Mouse (Mus musculus) intestine, postnatal 0 days (tissue): Measurements from ENCODE around the gene 1110002E22Rik. TPM values are rescaled to one million over a fixed set of nuclear protein-coding genes. Genes with fewer than 3 reads are reported as not detected.

ENCODE experiments used
- ATAC-seq: fragments of 200-750 bp; cut with Nextera tagmentation; 2 replicates; pipeline ENCODE4 v1.8.0; 2017; ENCODE audit warnings: mild to moderate bottlenecking, moderate TSS enrichment, moderate library complexity
- H3K27ac ChIP-seq: fragments of 300-500 bp; sonication (generic); 2 replicates; pipeline ENCODE4 v1.5.1; 2014; ENCODE audit warnings: mild to moderate bottlenecking, low read depth, low read length, moderate library complexity
- H3K27me3 ChIP-seq: fragments of 300-500 bp; sonication (generic); replicated peaks from 2 replicates; pipeline ENCODE4 v1.6.1; 2014; ENCODE audit warnings: low read length, mixed read lengths; ENCODE audit not compliant: control insufficient read depth, insufficient read depth
- H3K36me3 ChIP-seq: fragments of 300-500 bp; sonication (generic); 2 replicates; pipeline ENCODE4 v1.6.1; 2014; ENCODE audit warnings: mild to moderate bottlenecking, moderate library complexity; ENCODE audit not compliant: control insufficient read depth, insufficient read depth
- H3K4me1 ChIP-seq: fragments of 300-500 bp; sonication (generic); replicated peaks from 2 replicates; pipeline ENCODE4 v1.6.1; 2014; ENCODE audit warnings: antibody characterized with exemption, low read length, mixed read lengths; ENCODE audit not compliant: control insufficient read depth, insufficient read depth
- H3K4me2 ChIP-seq: fragments of 300-500 bp; sonication (generic); replicated peaks from 2 replicates; pipeline ENCODE4 v1.6.1; 2014; ENCODE audit warnings: low read depth, mild to moderate bottlenecking, moderate library complexity
- H3K4me3 ChIP-seq: fragments of 300-500 bp; sonication (generic); 2 replicates; pipeline ENCODE4 v1.5.1; 2014; ENCODE audit warnings: low read depth, low read length
- H3K9ac ChIP-seq: fragments of 300-500 bp; sonication (generic); 2 replicates; pipeline ENCODE4 v1.6.1; 2014; ENCODE audit warnings: mild to moderate bottlenecking, low read depth, low read length
- H3K9me3 ChIP-seq: fragments of 300-500 bp; sonication (generic); 2 replicates; pipeline ENCODE4 v1.6.1; 2016; ENCODE audit warnings: mixed run types; ENCODE audit not compliant: control insufficient read depth
- CTCF ChIP-seq: sonication (generic); IDR thresholded peaks from 2 replicates; pipeline ENCODE4 v1.5.1; 2016; ENCODE audit warnings: low read depth, mild to moderate bottlenecking, control low read depth, antibody characterized with exemption, moderate library complexity
- WGBS: fragments of 180-500 bp; shearing (Covaris S2); extraction: QIAGEN DNeasy Blood & Tissue Kit; methylation state at CpG from one replicate; pipeline ENCODE4 v1.1.7; 2014; 5-methylcytosine and 5-hydroxymethylcytosine counted together
- polyA plus RNA-seq: library from polyadenylated mRNA; unstranded; fragments of >200 nt; fragmentation: Nextera tagmentation; extraction: Ambion mirVana; gene quantifications from 2 replicates; pipeline ENCODE4 v1.2.1, GENCODE M21; 2015

1110002E22Rik gene
- polyA plus RNA-seq, 1 experiment from 2014 or later = 0.07 TPM

- Histone ChIP-seq H3K27ac (no peak overlapping the region), H3K4me2 (no peak overlapping the region), H3K4me1 (peaks cover 5% of the 10 kb centered on the region; the same call in 1 of the 2 replicates), H3K4me3 (no peak overlapping the region), H3K9me3 (no peaks in the 10 kb centered on the region), H3K9ac (no peak overlapping the region), H3K27me3 (no peaks in the 10 kb centered on the region), H3K36me3 (no peaks in the 10 kb centered on the region)
- no peak for TF ChIP-seq CTCF
- ATAC-seq = no peak
- WGBS = 88% methylated on average over 5 of the region's 5 CpGs
Measured at GRCm38 (mm10) chr3:138029351-138029750, 35.5 kb upstream of the 1110002E22Rik start.

DNA sequence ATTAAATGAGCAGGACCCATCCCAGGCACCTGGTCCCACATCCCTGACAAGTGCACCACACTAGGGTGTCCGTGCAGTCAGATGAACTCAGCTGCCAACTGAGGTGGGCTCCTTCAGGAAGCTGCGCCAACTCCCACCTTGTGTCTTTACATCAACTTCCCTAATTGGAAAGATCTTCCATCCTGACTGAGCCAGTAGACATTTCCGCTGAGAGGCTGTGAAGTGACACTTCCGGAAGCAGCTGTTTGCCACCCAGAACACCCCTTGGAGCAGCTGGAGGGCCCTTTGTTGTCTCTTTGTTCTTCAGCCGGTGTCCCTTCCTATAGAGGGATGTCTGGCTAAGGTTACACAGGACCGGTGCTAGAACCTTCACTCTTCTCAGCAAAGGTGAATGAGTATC lies 34.3 kb upstream of the 1110002E22Rik start:
- WGBS = 88% methylated on average over 6 of the region's 6 CpGs
- Histone ChIP-seq H3K36me3 (no peaks in the 10 kb centered on the region), H3K9ac (no peak overlapping the region), H3K4me1 (peaks cover 5% of the 10 kb centered on the region; the same call in 1 of the 2 replicates), H3K4me3 (no peak overlapping the region), H3K4me2 (no peak overlapping the region), H3K27ac (no peak overlapping the region), H3K27me3 (no peaks in the 10 kb centered on the region), H3K9me3 (no peaks in the 10 kb centered on the region)
- TF ChIP-seq CTCF = no peak
- ATAC-seq = no peak

DNA sequence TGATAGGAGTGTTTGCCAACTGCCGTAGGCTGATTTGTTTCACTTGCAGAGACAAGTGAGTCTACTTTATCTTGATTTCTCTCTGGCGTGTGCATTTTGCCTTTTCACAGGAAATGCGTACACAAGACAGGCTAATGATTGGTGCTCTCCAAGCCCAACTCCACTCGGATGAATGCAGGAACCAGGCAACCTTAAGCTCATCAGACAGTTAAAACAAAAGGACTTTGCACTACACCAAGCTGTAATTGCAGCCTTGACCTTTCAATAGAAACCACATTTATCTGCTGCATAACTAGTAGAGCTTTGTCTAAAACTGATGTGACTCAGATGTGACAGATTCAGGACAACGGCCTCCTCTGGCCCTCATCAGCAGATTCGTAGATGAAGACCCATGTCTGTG lies 30.9 kb upstream of the 1110002E22Rik start:
- Histone ChIP-seq H3K27ac (no peak overlapping the region), H3K27me3 (no peaks in the 10 kb centered on the region), H3K36me3 (no peaks in the 10 kb centered on the region), H3K4me2 (no peak overlapping the region), H3K9ac (no peak overlapping the region), H3K4me3 (no peak overlapping the region), H3K4me1 (no peaks in the 10 kb centered on the region), H3K9me3 (no peaks in the 10 kb centered on the region)
- ATAC-seq = no peak
- TF ChIP-seq CTCF = no peak
- WGBS = 41% methylated on average over 6 of the region's 6 CpGs

DNA sequence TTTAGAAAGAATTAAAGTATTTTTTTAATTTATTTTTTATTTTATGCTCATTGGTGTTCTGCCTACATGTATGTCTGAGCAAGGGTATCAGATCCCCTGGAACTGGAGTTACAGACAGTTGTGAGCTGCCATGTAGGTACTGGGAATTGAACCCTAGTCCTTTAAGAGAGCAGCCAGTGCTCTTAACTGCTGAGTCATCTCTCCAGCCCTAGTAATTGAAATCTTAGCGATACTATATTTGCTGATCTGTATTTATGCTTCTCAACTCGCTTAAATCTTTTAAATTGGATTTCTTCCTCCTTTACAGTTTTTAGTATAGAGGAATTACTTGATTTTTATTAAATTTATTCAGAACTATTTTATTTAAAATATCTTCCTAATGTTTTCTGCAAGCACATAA lies 23.9 kb upstream of the 1110002E22Rik start:
- WGBS = 72% methylated on average over 2 of the region's 2 CpGs
- Histone ChIP-seq H3K4me1 (no peaks in the 10 kb centered on the region), H3K27ac (no peak overlapping the region), H3K4me2 (no peak overlapping the region), H3K36me3 (no peaks in the 10 kb centered on the region), H3K9me3 (no peaks in the 10 kb centered on the region), H3K4me3 (no peak overlapping the region), H3K27me3 (no peaks in the 10 kb centered on the region), H3K9ac (no peak overlapping the region)
- TF ChIP-seq CTCF = no peak
- no peak for ATAC-seq

GRCm38 (mm10) chr3:138041591-138042301 lies 23.1 kb upstream of the 1110002E22Rik start:
- Histone ChIP-seq H3K4me2 (no peak overlapping the region), H3K4me1 (no peaks in the 10 kb centered on the region), H3K27ac (no peak overlapping the region), H3K27me3 (no peaks in the 10 kb centered on the region), H3K4me3 (no peak overlapping the region), H3K36me3 (no peaks in the 10 kb centered on the region), H3K9ac (no peak overlapping the region), H3K9me3 (no peaks in the 10 kb centered on the region)
- WGBS = 77% methylated on average over 3 of the region's 3 CpGs
- no peak for ATAC-seq
- no peak for TF ChIP-seq CTCF

- Histone ChIP-seq H3K4me2 (no peak overlapping the region), H3K4me3 (no peak overlapping the region), H3K27ac (no peak overlapping the region), H3K4me1 (no peaks in the 10 kb centered on the region), H3K9me3 (no peaks in the 10 kb centered on the region), H3K9ac (no peak overlapping the region), H3K27me3 (no peaks in the 10 kb centered on the region), H3K36me3 (no peaks in the 10 kb centered on the region)
- no peak for TF ChIP-seq CTCF
- ATAC-seq = no peak
- 67% methylated on average over 7 of the region's 7 CpGs for WGBS
Measured at GRCm38 (mm10) chr3:138043316-138043715, 21.5 kb upstream of the 1110002E22Rik start.
